Mouse (Mus musculus): ENCODE results near the gene Dab2ip. TPM values are rescaled to one million over a fixed set of nuclear protein-coding genes. Genes with fewer than 3 reads are reported as not detected.

Gene Dab2ip
- polyA plus RNA-seq, 1 experiment from 2014 or later, result 33.2 TPM

- H3K36me3 ChIP-seq (ENCODE audit: control insufficient read depth, insufficient read depth, low read length), result no peaks in the 10 kb centered on the region
- WGBS, result 59% methylated on average over 3 of the region's 3 CpGs
Observed at GRCm38 (mm10) chr2:35613946-35614353, 55.9 kb downstream of the Dab2ip start.

GRCm38 (mm10) chr2:35614411-35614810 is 56.3 kb downstream of the Dab2ip start:
- H3K36me3 ChIP-seq (ENCODE audit: control insufficient read depth, insufficient read depth, low read length), result no peaks in the 10 kb centered on the region
- no peaks in the 10 kb centered on the region for H3K9me3 ChIP-seq (replicated peaks; ENCODE audit: control insufficient read depth, low read length, poor library complexity, severe bottlenecking)
- ATAC-seq, result no peak
- peaks cover 23% of the 10 kb centered on the region for H3K4me1 ChIP-seq (ENCODE audit: control insufficient read depth, insufficient read depth, low read length)
- H3K9ac ChIP-seq (ENCODE audit: low read depth, low read length), result no peak overlapping the region
- WGBS, result 49% methylated on average over 3 of the region's 3 CpGs
- H3K27ac ChIP-seq (ENCODE audit: low read length), result no peak overlapping the region
- H3K27me3 ChIP-seq (ENCODE audit: control insufficient read depth, insufficient read depth, low read depth, low read length), result no peaks in the 10 kb centered on the region
- no peak overlapping the region for H3K4me2 ChIP-seq (ENCODE audit: low read length)
- H3K4me3 ChIP-seq (ENCODE audit: low read depth, low read length), result no peak overlapping the region

More at GRCm38 (mm10) chr2:35613946-35614353, 55.9 kb downstream of the Dab2ip start:
- H3K4me1 ChIP-seq (ENCODE audit: control insufficient read depth, insufficient read depth, low read length), result peaks cover 23% of the 10 kb centered on the region
- no peak overlapping the region for H3K9ac ChIP-seq (ENCODE audit: low read depth, low read length)
- H3K9me3 ChIP-seq (replicated peaks; ENCODE audit: control insufficient read depth, low read length, poor library complexity, severe bottlenecking), result no peaks in the 10 kb centered on the region
- H3K4me3 ChIP-seq (ENCODE audit: low read depth, low read length), result no peak overlapping the region
- ATAC-seq, result no peak
- no peak overlapping the region for H3K4me2 ChIP-seq (ENCODE audit: low read length)
- no peaks in the 10 kb centered on the region for H3K27me3 ChIP-seq (ENCODE audit: control insufficient read depth, insufficient read depth, low read depth, low read length)
- no peak overlapping the region for H3K27ac ChIP-seq (ENCODE audit: low read length)

- Histone ChIP-seq H3K36me3 (ENCODE audit: control insufficient read depth, insufficient read depth, low read length) (no peaks in the 10 kb centered on the region), H3K4me3 (ENCODE audit: low read depth, low read length) (no peak overlapping the region), H3K4me2 (ENCODE audit: low read length) (no peak overlapping the region), H3K9me3 (replicated peaks; ENCODE audit: control insufficient read depth, low read length, poor library complexity, severe bottlenecking) (no peaks in the 10 kb centered on the region), H3K4me1 (ENCODE audit: control insufficient read depth, insufficient read depth, low read length) (peaks cover 14% of the 10 kb centered on the region), H3K27me3 (ENCODE audit: control insufficient read depth, insufficient read depth, low read depth, low read length) (no peaks in the 10 kb centered on the region), H3K9ac (ENCODE audit: low read depth, low read length) (no peak overlapping the region), H3K27ac (ENCODE audit: low read length) (no peak overlapping the region)
- no peak for ATAC-seq
- 70% methylated on average over 4 of the region's 4 CpGs for WGBS
Observed at GRCm38 (mm10) chr2:35615366-35615765, 57.3 kb downstream of the Dab2ip start.

- Histone ChIP-seq H3K9ac (ENCODE audit: low read depth, low read length) (no peak overlapping the region), H3K9me3 (replicated peaks; ENCODE audit: control insufficient read depth, low read length, poor library complexity, severe bottlenecking) (no peaks in the 10 kb centered on the region), H3K4me1 (ENCODE audit: control insufficient read depth, insufficient read depth, low read length) (peaks cover 7% of the 10 kb centered on the region), H3K36me3 (ENCODE audit: control insufficient read depth, insufficient read depth, low read length) (no peaks in the 10 kb centered on the region), H3K4me3 (ENCODE audit: low read depth, low read length) (no peak overlapping the region), H3K27me3 (ENCODE audit: control insufficient read depth, insufficient read depth, low read depth, low read length) (no peaks in the 10 kb centered on the region), H3K4me2 (ENCODE audit: low read length) (no peak overlapping the region), H3K27ac (ENCODE audit: low read length) (no peak overlapping the region)
- WGBS, result 56% methylated on average over 2 of the region's 2 CpGs
- no peak for ATAC-seq
Observed at GRCm38 (mm10) chr2:35615977-35616376, 57.9 kb downstream of the Dab2ip start.

- no peaks in the 10 kb centered on the region for H3K36me3 ChIP-seq (ENCODE audit: control insufficient read depth, insufficient read depth, low read length)
- H3K27ac ChIP-seq (ENCODE audit: low read length), result no peak overlapping the region
- ATAC-seq, result no peak
- H3K4me1 ChIP-seq (ENCODE audit: control insufficient read depth, insufficient read depth, low read length), result peaks cover 6% of the 10 kb centered on the region
- no peaks in the 10 kb centered on the region for H3K27me3 ChIP-seq (ENCODE audit: control insufficient read depth, insufficient read depth, low read depth, low read length)
- H3K4me2 ChIP-seq (ENCODE audit: low read length), result no peak overlapping the region
- H3K9ac ChIP-seq (ENCODE audit: low read depth, low read length), result no peak overlapping the region
- 77% methylated on average over 6 of the region's 6 CpGs for WGBS
- H3K9me3 ChIP-seq (replicated peaks; ENCODE audit: control insufficient read depth, low read length, poor library complexity, severe bottlenecking), result no peaks in the 10 kb centered on the region
- H3K4me3 ChIP-seq (ENCODE audit: low read depth, low read length), result no peak overlapping the region
Observed at GRCm38 (mm10) chr2:35616891-35617658, 59.0 kb downstream of the Dab2ip start.

GRCm38 (mm10) chr2:35618981-35619380 is 60.9 kb downstream of the Dab2ip start:
- H3K9ac ChIP-seq (ENCODE audit: low read depth, low read length), result no peak overlapping the region

GRCm38 (mm10) chr2:35619532-35619931 is 61.5 kb downstream of the Dab2ip start:
- Histone ChIP-seq H3K27ac (ENCODE audit: low read length) (no peak overlapping the region), H3K27me3 (ENCODE audit: control insufficient read depth, insufficient read depth, low read depth, low read length) (no peaks in the 10 kb centered on the region), H3K4me1 (ENCODE audit: control insufficient read depth, insufficient read depth, low read length) (peaks cover 11% of the 10 kb centered on the region), H3K9ac (ENCODE audit: low read depth, low read length) (no peak overlapping the region), H3K36me3 (ENCODE audit: control insufficient read depth, insufficient read depth, low read length) (no peaks in the 10 kb centered on the region), H3K4me3 (ENCODE audit: low read depth, low read length) (no peak overlapping the region), H3K4me2 (ENCODE audit: low read length) (no peak overlapping the region), H3K9me3 (replicated peaks; ENCODE audit: control insufficient read depth, low read length, poor library complexity, severe bottlenecking) (no peaks in the 10 kb centered on the region)
- 50% methylated on average over 2 of the region's 2 CpGs for WGBS
- ATAC-seq, result no peak

More at GRCm38 (mm10) chr2:35618981-35619380, 60.9 kb downstream of the Dab2ip start:
- no peak overlapping the region for H3K4me3 ChIP-seq (ENCODE audit: low read depth, low read length)
- H3K27me3 ChIP-seq (ENCODE audit: control insufficient read depth, insufficient read depth, low read depth, low read length), result no peaks in the 10 kb centered on the region
- H3K4me2 ChIP-seq (ENCODE audit: low read length), result no peak overlapping the region
- WGBS, result 81% methylated on average over 7 of the region's 7 CpGs
- H3K36me3 ChIP-seq (ENCODE audit: control insufficient read depth, insufficient read depth, low read length), result no peaks in the 10 kb centered on the region
- no peak for ATAC-seq
- H3K4me1 ChIP-seq (ENCODE audit: control insufficient read depth, insufficient read depth, low read length), result peaks cover 11% of the 10 kb centered on the region
- H3K27ac ChIP-seq (ENCODE audit: low read length), result no peak overlapping the region
- H3K9me3 ChIP-seq (replicated peaks; ENCODE audit: control insufficient read depth, low read length, poor library complexity, severe bottlenecking), result no peaks in the 10 kb centered on the region

- Histone ChIP-seq H3K9me3 (replicated peaks; ENCODE audit: control insufficient read depth, low read length, poor library complexity, severe bottlenecking) (no peaks in the 10 kb centered on the region), H3K27me3 (ENCODE audit: control insufficient read depth, insufficient read depth, low read depth, low read length) (no peaks in the 10 kb centered on the region), H3K9ac (ENCODE audit: low read depth, low read length) (no peak overlapping the region; the same call in 1 of the 2 replicates), H3K4me3 (ENCODE audit: low read depth, low read length) (no peak overlapping the region), H3K36me3 (ENCODE audit: control insufficient read depth, insufficient read depth, low read length) (no peaks in the 10 kb centered on the region), H3K4me1 (ENCODE audit: control insufficient read depth, insufficient read depth, low read length) (peaks cover 11% of the 10 kb centered on the region), H3K4me2 (ENCODE audit: low read length) (no peak overlapping the region; the same call in 1 of the 2 replicates), H3K27ac (ENCODE audit: low read length) (no peak overlapping the region)
- ATAC-seq, result no peak
- 30% methylated on average over 6 of the region's 7 CpGs for WGBS
Observed at GRCm38 (mm10) chr2:35620364-35621224, 62.5 kb downstream of the Dab2ip start.

- Histone ChIP-seq H3K4me1 (ENCODE audit: control insufficient read depth, insufficient read depth, low read length) (peaks cover 11% of the 10 kb centered on the region), H3K36me3 (ENCODE audit: control insufficient read depth, insufficient read depth, low read length) (no peaks in the 10 kb centered on the region), H3K9me3 (replicated peaks; ENCODE audit: control insufficient read depth, low read length, poor library complexity, severe bottlenecking) (no peaks in the 10 kb centered on the region), H3K9ac (ENCODE audit: low read depth, low read length) (no peak overlapping the region), H3K27me3 (ENCODE audit: control insufficient read depth, insufficient read depth, low read depth, low read length) (no peaks in the 10 kb centered on the region), H3K4me2 (ENCODE audit: low read length) (no peak overlapping the region), H3K27ac (ENCODE audit: low read length) (no peak overlapping the region), H3K4me3 (ENCODE audit: low read depth, low read length) (no peak overlapping the region)
- 90% methylated on average over 2 of the region's 2 CpGs for WGBS
- ATAC-seq, result no peak
Observed at GRCm38 (mm10) chr2:35621225-35621519, 63.1 kb downstream of the Dab2ip start.
